8 mouse cellular contexts compared by ENCODE assay signal in the genomic region with DNA sequence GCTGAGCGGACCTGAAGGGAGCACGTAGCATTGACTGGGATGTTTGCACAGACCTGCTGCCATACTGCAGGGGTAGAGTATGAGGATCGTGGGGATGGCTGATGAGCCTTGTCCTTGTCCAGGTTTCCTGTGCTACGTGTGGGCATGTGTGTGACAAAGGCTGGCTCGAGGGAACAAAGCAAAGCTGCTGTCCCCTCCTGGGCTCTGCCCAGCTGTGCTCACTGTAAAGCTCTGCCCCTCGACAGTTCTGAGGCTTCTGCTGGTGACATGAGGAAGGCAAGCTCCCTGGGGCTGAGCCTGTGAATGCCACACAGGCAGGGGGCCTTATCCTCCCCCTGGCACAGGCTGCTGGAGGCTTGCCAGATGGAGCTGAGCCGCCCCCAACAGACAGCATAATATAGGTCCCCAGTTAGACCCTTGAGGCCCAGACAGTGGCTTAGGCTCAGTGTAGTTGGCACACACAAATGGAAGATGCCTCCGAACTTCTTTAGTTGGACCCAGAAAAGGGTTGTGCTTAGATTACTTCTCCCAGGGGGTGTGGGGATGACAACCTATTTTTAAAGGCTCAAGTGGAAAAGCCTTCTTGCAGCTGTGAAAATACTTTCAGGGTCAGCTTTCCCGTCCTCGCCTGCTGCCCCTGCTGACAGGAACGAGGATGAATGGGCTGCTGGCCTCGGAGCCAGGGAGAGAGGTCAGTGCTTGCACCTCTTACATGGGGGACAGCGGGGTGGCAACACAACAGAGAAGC. TPM values are rescaled to one million over a fixed set of nuclear protein-coding genes. Genes with fewer than 3 reads are reported as not detected.
DNase-seq lines count a peak whose midpoint lies in the region; ATAC-seq and TF ChIP-seq lines count a peak whose summit lies in the region.

No protein-coding gene starts in this region.

- peak overlapping the region; percentile 34; the same call in 1 of the 2 replicates for H3K9ac ChIP-seq in heart, embryonic 16.5 days (ENCODE audit: low read length)
- H3K9ac ChIP-seq in midbrain, embryonic 15.5 days = no peak overlapping the region

- no peak overlapping the region for H3K4me2 ChIP-seq in heart, embryonic 16.5 days (ENCODE audit: low read depth, low read length)
- H3K4me2 ChIP-seq in midbrain, embryonic 15.5 days = no peak overlapping the region

- no peaks in the 10 kb centered on the region for H3K36me3 ChIP-seq in kidney, adult 2 months (ENCODE audit: control insufficient read depth, insufficient read depth, low read length)
- no peaks in the 10 kb centered on the region for H3K36me3 ChIP-seq in heart, embryonic 16.5 days (ENCODE audit: control insufficient read depth, insufficient read depth)
- H3K36me3 ChIP-seq in midbrain, embryonic 15.5 days (replicated peaks) = no peaks in the 10 kb centered on the region

- DNase-seq in kidney, postnatal 4 days = peak; percentile 15 to 49
- DNase-seq in kidney, adult 2 months = no peak
- peak; percentile 22 for DNase-seq in embryo, embryonic 11.5 days (ENCODE audit: low read depth, low spot score)
- no peak for DNase-seq in spleen, adult 18-20 months
- no peak for DNase-seq in thymus, adult 18-20 months
- DNase-seq in frontal cortex, adult 2 months (ENCODE audit: extremely low spot score in 1 of 2, low spot score in 1 of 2) = no peak

- H3K27ac ChIP-seq in kidney, adult 2 months (ENCODE audit: insufficient read depth, low read depth, low read length) = no peak overlapping the region
- peak overlapping the region; percentile 76 for H3K27ac ChIP-seq in heart, embryonic 16.5 days (ENCODE audit: low read length)
- H3K27ac ChIP-seq in midbrain, embryonic 15.5 days = no peak overlapping the region

- H3K27me3 ChIP-seq in kidney, adult 2 months (replicated peaks; ENCODE audit: control insufficient read depth, insufficient read depth, low read length) = no peaks in the 10 kb centered on the region
- H3K27me3 ChIP-seq in heart, embryonic 16.5 days (ENCODE audit: control insufficient read depth, insufficient read depth, low read length) = no peaks in the 10 kb centered on the region
- H3K27me3 ChIP-seq in midbrain, embryonic 15.5 days (replicated peaks) = no peaks in the 10 kb centered on the region

- WGBS in kidney, adult 2 months = 45% methylated on average over 13 of the region's 13 CpGs
- 29% methylated on average over 13 of the region's 13 CpGs for WGBS in heart, embryonic 16.5 days
- WGBS in midbrain, embryonic 15.5 days = 27% methylated on average over 13 of the region's 13 CpGs

- H3K4me3 ChIP-seq in kidney, adult 2 months (ENCODE audit: insufficient read depth, low read depth, low read length) = no peak overlapping the region
- no peak overlapping the region for H3K4me3 ChIP-seq in heart, embryonic 16.5 days (ENCODE audit: low read length)
- H3K4me3 ChIP-seq in midbrain, embryonic 15.5 days = no peak overlapping the region

- no peaks in the 10 kb centered on the region for H3K4me1 ChIP-seq in kidney, adult 2 months (ENCODE audit: control insufficient read depth, insufficient read depth, low read length)
- peaks cover 27% of the 10 kb centered on the region for H3K4me1 ChIP-seq in heart, embryonic 16.5 days (ENCODE audit: control insufficient read depth, insufficient read depth, low read length)
- H3K4me1 ChIP-seq in midbrain, embryonic 15.5 days = peaks cover 11% of the 10 kb centered on the region; the same call in 1 of the 2 replicates

- no peak for TF ChIP-seq POLR2A in kidney, adult 2 months (IDR thresholded peaks at IDR 0.05; ENCODE audit: low read depth, low read length)

- no peak for TF ChIP-seq CTCF in kidney, adult 2 months (conservative IDR thresholded peaks at IDR 0.05; ENCODE audit: insufficient read depth, insufficient read length, low read depth, low read length)

- peak; percentile 56 for ATAC-seq in heart, embryonic 16.5 days (replicated peaks; ENCODE audit: extremely low read depth, insufficient read depth, low FRiP score)
- peak; percentile 72 for ATAC-seq in midbrain, embryonic 15.5 days (replicated peaks)

- no peaks in the 10 kb centered on the region; the same call in 1 of the 2 replicates for H3K9me3 ChIP-seq in heart, embryonic 16.5 days (replicated peaks; ENCODE audit: control insufficient read depth, low read length)
- no peaks in the 10 kb centered on the region for H3K9me3 ChIP-seq in midbrain, embryonic 15.5 days

RNA-seq across cellular contexts. Expression of gene Hdac4, which starts 16.7 kb away (rescaled TPM):
- 10.0 and 11.6 TPM in 2 replicates for polyA plus RNA-seq in kidney, adult 2 months (2012; rRNA removed)
- polyA plus RNA-seq in heart, embryonic 16.5 days (2015; fragmentation: Nextera tagmentation; extraction: Ambion mirVana) = 13.1 and 18.1 TPM in 2 replicates
- polyA plus RNA-seq in midbrain, embryonic 15.5 days (2015; fragmentation: Nextera tagmentation; extraction: Ambion mirVana) = 27.9 and 30.9 TPM in 2 replicates
- 38.8 and 40.6 TPM in 2 replicates for polyA plus RNA-seq in frontal cortex, adult 2 months (2012; rRNA removed)

Comparison
In these comparisons a context has a peak if more than half of its experiments do, and no peak if none do; other contexts are left out.
1. DNase-seq: peak in kidney, postnatal 4 days (2 of 2) and embryo, embryonic 11.5 days (single experiment); none in kidney, adult 2 months (single experiment), spleen, adult 18-20 months (0 of 2), thymus, adult 18-20 months (0 of 2) and frontal cortex, adult 2 months (0 of 2).